Mouse (Mus musculus) neutrophil, adult 59 days (primary cell): ENCODE measurements around the gene Scn3b. TPM values are rescaled to one million over a fixed set of nuclear protein-coding genes. Genes with fewer than 3 reads are reported as not detected.

ENCODE experiments used
- total RNA-seq, 2 experiments: library from RNA; stranded (reverse); gene quantifications; 1 replicate in 1 of 2; 2 replicates in 1 of 2; pipeline ENCODE4 v1.2.4; 2023

The Scn3b gene
- not detected for total RNA-seq

DNA sequence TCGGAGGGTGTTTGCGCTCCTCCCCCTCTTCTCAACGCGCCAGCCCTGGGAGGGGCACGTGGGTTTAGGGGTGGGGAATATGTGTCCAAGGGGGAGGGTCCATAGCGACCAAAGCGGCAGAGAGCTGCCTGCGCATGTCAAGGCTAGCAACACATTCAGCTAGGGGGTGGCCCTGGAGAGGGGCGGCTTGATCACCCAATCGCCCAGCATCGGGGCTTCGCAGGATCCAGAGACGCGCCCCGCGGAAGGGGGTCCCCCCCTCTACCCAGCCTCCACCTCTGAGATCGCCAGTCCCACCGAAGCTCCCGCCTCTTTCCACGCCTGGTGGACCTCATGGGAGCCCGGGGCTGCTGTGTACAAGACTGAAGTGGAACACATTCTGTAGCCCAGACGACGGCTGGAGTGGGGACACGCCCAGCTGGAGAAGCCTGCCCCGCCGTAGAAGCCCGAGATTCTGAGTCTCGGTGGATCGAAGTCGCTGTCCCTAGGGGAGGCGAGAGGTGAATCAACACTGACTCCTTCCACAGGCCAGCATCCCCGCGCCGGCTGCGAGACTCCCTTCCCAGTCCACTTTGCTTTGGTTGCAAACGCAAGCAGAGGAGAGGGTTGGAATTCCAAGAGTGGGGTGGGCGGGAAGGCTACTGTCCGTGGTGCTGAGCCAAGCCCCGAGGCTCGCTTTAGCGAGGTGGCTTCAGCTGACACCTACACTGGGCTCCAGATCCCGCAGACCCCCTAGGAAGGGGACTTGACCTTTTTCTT is at the start of gene Scn3b:
Scn3b (plus strand) TSS at position 115 of the 759 bp plus-strand sequence.

Other genes with a start within 250 kb of the Scn3b start
- not detected for gene Olfr981, start 247.8 kb upstream of the Scn3b start, total RNA-seq
- gene Olfr982, start 195.4 kb upstream of the Scn3b start, total RNA-seq: not detected
- not detected for gene Olfr983, start 175.6 kb upstream of the Scn3b start, total RNA-seq
- gene Olfr984, start 155.0 kb upstream of the Scn3b start, total RNA-seq: under 1 TPM in 1 of 2 experiments, not detected in 1; 0.07 TPM
- not detected for gene Olfr985, start 139.0 kb upstream of the Scn3b start, total RNA-seq
- gene Tmem225, start 121.1 kb upstream of the Scn3b start, total RNA-seq: not detected
- gene Olfr986, start 88.3 kb upstream of the Scn3b start, total RNA-seq: not detected
- gene Zfp202, start 76.9 kb upstream of the Scn3b start, total RNA-seq: under 1 TPM; 0.68 to 0.73 TPM